Mouse (Mus musculus): ENCODE results near the gene Thegl.
"Not testable (repeated sequence)": the region's sequence is repeated elsewhere in the genome, so short reads cannot be mapped to it uniquely, and the experiment has no call there.

Thegl gene

DNA sequence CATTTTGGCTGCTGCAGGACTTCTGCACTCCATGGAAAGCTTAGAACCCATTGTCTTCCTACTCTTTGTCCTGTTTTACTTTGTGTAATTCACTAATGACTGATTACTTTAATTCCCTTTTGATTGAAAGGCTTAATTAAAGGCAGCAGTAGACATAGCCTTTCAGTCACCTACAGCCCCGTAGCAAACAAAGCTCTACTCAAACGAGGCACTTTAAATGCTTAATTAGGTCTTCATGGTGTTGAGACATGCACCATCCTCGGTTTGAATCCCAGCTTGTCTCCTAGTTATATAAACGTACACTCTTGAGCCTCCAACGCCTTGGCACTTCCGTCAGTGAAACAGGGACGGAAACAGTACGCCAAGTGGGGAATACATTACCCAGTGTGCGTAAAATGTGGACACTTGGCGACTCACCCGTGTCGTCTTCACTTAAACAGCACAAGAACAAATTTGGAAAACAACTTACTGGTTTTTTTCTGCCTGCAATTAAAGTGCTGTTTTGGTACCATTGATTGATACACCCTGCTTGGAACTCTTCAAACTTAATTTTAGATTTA, 41.1 kb downstream of the Thegl start:
- DNase-seq: no peak

DNA sequence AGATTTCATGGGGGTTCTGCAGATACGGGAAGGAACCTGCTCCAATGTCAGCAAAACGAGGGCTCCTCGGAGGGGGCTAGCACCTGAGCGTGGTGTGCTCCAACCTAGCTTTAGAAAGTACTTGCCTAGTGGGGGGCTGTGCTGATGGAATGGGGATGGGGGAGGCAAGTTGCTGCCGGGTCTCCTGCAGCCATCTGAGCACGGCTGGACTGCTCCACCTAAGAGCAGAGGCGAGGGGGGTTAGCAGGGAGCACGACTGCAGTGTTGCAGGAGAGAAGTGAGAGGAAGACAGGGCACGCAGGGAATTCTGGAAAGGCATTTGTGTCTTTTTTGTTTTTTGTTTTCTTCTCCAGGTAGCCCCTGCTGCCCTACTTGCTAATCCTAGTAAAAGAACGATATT, 44.5 kb downstream of the Thegl start:
- DNase-seq: no peak

DNA sequence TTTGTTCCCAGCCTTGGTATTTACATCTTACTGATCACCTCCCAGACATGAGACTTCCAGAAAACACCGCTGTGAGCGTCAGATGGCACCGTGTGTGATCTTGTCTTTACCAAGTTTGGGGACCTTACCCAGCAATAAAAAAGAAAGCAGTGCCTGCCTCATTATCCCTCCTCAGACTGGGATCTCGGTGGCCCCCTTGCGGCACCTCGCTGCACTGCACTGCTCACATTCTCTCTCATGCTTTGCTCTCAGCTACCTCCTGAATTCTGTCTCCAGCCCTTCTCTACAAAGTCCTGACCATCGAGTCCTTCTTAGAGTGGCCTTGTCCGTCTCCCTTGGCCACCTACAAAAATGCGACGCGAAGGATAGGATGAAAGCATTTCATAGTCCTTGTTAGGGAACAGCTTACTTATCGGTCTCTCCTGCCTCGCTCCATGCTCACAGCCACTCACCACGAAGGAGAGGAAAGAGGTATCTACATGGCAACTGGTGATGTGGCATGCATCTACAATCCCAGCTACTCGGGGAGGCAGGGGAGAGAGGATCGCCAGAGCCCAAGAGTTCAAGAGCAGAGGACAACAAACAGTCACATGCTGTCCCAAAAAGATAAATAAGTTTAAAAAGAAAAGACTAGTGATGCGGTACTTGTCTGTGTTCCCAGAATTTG, 45.7 kb downstream of the Thegl start:
- peak; percentile 73 for DNase-seq

DNA sequence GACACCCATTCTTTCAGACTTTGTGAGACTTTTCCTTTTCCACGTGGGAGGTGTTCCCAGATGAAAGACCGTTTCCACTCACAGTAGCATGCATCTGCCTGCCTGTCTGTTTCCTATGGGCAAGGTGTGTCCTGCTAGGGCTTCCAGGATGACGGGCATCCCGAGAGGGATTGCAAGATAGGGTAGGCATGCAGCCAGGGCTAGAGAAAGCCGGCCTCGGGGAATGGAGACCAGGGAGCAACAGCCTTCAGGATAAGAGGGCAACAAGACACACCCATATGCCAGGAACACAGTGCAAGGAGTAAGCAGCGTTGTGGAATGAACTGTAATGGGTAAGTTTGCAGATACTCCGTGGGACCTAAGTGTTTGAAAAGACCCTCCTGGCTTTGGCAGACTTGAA, 51.5 kb downstream of the Thegl start:
- no peak for DNase-seq

DNA sequence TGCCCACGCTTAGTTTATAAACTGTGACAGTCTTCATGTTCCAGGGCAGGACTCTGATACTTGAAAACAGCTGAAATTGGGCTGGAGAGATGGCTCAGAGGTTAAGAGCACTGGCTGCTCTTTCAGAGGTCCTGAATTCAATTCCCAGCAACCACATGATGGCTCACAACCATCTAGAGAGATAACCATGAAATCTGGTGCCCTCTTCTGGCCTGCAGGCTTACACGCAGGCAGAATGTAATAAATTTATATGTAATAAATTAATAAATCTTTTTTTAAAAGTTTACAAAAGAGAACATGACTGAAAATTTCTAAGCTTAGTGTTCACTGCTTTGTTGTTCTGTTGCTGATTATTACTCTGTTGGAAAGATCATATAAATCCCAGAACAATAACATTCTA, 55.2 kb downstream of the Thegl start:
- DNase-seq: no peak

DNA sequence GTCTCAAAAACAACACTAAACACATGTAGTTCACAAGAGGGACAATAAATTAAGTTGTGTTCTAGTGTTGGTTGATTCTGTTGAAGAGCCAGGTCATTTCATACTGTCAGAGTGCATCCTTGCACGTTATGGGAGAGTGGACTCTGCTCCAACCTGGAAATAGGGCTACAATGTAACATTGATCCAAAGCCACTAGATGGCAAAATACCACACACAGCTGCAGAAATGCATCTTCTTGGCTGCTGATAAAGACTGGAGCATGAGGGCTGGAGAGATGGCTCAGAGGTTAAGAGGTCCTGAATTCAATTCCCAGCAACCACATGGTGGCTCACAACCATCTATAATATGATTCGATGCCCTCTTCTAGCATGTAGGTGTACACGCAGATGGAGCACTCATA, 55.8 kb downstream of the Thegl start:
- no peak for DNase-seq

DNA sequence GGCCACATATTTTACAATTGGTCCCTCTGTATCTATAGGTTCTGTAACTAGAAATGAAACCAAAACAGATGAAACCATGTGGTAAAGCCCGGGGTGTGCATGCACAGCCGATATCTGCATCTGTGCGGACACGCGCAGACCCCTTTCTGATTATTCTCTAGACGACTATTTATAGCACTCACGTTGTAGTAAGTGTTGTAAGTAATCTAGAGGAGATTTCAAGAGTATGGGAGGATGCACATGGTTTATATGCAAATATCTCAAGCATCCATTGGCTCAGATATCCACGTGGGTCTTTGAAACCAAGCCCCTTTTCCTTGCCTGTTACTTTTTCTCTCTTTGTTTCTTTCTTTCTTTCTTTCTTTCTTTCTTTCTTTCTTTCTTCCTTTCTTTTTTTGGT, 58.0 kb downstream of the Thegl start:
- DNase-seq: no peak

DNA sequence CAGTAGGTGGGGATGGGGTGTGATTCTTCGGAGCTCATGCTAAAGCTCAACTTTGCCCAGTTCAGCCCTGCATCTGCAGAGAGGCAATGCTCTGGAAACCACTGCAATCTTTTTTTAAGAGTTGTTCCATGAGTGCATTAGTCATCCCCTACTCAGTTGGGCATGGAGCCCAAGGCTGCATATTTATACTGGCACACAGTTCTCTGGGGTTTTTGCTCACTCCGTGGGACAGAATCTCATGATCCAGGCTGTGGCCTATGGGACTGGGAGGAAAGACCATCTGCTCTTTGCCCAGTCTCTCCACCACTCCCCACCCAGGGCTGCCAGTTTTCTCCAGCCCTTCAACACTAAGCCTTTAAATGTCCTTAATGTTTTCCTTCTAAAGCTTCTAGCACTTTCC, 59.1 kb downstream of the Thegl start:
- DNase-seq: no peak

DNA sequence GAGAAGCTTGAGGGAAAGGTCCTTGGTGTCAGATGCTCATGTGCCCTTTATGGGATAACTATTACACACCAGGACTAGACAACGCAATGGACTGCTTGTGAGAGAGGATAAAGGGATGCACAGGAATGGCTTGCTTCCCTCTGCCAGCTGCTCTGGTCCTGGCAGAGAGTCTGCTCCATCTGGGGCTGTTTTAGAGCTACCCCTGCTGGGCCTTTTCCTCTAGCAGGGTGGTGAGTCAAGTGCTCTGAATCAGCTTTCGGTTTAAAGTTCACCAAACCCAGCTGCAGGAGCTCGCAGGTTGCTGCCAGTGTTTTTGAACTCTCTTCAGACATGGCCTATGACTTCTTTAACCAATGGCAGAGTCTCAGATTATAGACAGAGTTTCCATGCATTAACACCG, 60.1 kb downstream of the Thegl start:
- DNase-seq: no peak

DNA sequence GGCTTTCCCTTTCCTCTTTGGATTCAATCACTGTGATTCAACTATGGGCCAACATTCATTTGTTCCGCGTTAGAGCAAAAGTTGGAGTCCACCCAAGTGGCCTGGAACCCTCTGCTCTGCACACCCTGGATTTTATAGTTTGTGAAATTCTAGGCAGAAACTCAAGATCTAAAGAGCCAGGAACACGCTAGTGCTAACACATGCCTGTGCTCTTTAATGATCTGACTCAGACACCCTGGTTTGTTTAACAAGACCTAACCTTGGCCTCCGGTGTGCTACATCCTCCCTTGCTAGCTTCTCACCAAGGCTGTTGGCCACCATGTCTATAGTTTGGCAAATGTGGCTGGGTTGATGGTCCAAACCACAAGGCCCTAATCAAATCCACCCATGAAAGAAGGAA, 64.9 kb downstream of the Thegl start:
- no peak for DNase-seq

DNA sequence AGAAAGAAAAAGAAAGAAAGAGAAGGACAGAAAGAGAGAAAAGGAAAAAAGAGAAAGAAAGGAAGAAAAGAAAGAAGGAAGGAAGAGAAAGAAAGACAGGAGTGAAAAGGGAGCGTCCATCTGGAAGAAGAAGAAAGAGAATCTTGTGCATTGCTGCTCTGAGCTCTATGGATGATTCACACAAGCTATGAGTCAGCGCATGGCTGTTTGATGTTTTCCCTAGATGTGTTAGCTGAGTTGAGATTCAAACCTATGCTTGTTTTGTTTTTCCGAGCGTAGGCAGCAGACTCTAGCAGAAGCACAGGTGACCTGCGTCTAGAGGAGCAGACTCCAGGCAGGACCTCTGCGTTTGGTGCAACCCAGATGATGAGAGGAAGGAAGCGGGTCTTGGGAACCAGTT, 66.9 kb downstream of the Thegl start:
- no peak for DNase-seq

DNA sequence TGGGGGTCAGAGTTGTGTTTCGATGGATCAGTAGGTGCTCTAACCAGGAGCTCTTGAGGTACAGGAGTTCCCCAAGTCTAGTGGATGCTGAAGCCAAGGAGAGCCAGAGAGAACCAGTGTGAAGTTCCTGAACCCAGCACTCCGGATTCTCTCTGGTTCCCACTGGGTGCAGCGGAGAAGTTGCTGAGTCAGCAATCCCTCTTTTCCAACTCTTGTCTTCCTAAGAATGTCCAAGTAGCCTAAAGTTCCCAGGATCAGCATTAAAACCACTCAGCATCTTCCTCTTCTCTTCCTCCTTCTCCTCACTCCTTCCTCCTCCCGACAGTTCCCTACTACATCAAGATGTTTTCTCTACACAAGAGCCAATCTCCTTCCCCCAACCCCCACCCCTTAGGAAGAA, 68.6 kb downstream of the Thegl start:
- no peak for DNase-seq

DNA sequence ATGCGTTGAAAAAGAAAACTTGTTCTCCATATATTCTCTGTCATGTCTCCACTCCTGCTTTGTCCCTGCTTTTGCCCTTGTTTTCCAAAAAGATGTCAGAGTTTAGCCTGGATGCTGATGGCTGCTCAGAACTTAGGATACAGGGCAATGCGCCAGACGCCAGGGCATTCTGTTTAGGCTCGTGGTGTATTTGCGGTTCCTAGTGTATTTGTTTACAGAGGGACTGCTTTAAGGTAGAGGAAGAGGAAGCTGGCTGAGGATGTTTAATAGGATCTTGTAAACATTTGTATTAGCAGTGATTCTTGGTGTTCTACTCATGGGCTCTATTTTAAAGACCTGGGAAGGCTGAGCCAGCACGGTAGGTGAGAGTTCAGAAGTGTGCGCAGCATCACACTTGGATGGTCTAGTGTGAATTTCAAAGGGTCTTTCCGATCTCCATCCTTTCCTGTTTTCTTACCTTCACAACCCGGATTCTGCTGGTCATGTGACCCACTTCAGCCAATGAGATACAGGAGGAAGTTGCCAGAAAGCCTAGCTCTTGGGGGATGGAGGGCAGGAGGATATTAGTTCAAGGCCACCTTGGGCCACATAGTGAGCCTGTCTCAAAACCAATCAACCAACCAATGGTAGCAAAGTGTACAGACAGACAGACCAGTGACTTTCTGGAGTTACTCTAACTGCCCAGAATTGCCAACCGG, 70.1 kb downstream of the Thegl start:
- DNase-seq: no peak

DNA sequence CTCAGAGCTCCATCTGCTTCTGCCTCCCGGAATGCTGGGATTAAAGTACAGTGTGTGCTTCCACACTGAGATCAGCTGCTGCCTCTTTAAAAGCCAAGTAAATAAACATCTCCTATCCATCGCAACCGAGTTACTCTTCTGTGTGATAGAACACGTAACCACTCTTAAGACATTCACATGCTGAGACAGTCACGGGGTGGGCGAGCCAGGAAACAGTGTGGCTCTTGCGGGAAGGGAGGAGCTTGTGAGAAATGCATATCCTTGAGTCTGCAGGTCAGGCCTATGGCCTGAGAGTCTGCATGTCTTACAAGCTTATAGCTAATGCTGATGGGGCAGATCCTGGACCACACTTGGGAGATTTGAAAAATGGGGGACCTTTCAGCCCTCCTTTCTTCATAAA, 70.7 kb downstream of the Thegl start:
- DNase-seq: no peak

DNA sequence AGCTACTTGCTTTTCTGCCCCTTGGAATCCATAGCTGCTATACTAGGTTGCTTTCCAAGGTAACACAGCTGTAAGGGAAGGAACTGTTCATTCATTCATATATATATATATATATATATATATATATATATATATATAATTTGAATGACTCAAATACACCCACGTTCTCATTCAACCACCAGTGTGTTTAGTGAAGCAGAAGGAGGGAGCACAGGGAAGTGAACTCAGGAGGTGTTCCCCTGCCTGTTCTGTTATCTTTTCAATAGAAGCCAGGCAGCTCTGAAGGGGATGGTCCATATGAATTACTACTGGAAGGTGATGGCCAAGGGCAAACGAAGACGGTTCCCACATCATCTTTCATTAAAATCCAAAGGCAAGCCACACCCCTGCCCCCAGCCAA, 71.3 kb downstream of the Thegl start:
- DNase-seq: no peak

DNA sequence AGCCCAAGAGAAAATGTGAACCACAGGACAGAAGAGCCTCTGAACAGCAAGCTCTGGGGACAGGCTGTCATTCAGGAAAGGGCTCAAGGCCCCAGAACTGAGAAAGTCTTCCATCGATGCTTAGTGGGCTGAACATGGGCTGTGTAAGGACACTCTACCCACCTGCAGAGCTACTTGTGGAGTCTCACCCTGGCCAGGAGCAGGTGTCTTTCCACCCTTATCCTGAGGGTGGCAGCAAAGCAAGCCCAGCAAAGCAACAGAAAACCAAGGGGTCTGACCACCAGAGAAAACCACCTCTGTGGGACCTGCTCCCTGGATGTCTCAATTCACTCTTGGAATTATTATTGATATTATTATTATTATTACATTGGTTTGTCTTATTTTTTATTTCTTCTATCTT, 73.5 kb downstream of the Thegl start:
- DNase-seq: peak; percentile 66

DNA sequence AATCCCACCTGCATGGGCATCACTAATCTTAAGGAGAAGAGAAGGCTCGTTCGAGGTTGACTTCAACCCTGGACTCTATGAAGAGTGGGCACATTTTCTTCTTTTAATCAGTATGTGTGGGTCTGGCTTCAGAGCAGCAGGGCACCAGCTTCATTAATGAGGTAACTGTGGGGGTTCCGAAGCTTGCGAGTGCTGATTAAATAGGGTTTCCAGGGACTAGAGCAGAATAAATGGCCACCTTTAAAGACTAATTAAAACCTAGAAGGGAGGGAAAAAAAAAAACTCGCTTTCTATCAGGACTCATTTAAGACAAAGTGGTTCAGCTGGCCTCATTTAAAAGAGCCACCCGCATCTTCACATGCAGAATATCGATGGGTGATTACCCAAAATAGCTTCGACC, 74.1 kb downstream of the Thegl start:
- no peak for DNase-seq

DNA sequence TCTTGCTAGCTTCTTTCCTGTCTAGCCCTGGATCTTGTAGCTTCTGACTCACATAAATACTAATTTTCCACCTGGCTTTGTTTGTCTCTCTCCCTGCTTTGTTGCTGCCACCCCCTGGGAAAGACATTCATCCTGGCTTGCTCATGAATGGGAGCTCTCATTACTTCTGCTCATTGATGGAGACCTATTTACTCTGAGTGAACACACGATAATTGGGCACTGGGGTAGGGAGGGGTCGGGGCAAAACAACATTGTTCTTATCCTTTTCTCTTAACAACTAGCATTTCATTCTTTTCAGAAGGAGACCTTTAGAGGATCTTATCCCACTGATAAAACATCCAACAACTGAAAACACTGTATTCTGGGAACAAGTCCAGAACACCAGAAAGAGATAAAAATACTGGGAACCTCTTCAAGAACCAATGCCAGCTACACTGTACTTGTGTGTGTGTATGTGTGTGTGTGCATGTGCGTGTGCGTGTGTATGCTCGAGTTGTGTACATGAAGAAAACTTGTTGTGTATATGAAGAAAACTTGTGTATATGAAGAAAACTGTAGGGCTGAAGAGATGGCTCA, 74.8 kb downstream of the Thegl start:
- DNase-seq: no peak

DNA sequence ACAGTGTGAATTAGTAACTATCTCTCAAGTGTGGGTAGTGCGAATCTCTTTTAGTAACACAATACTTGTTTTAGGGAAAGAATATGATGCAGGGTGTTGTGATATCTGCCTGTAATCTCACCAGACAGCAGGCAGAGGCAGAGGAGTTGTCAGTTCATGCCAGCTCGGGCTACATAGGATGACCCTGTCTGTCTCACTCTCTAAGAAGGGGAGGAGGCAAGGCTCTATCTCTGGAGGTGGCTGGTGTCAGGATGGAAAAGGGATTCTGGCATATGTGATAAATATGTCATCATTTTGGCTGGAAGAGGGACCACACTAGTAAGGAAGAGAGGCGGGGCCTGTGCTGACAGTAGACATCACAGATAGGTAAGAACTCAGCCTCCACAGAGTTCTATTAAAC, 76.1 kb downstream of the Thegl start:
- DNase-seq: no peak

DNA sequence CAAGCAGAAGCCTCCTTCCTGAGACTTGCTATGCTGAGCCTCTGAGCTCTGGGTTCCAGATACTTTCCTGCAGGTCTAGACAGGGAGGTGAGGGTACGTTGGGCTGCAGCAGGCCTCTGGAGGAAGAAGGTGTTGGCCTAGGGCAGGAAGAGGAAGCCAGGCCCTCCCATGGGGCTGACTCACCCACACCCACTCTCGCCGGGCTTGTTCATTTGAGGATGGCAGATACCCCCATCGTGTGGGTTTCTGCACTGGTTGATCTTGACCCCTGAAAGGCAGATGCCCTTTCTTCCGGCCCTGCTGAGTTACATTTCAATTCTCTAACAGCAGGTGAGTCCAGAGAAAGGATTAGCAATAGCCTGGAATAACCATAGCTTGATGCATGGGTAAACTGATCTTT, 76.7 kb downstream of the Thegl start:
- DNase-seq: no peak

DNA sequence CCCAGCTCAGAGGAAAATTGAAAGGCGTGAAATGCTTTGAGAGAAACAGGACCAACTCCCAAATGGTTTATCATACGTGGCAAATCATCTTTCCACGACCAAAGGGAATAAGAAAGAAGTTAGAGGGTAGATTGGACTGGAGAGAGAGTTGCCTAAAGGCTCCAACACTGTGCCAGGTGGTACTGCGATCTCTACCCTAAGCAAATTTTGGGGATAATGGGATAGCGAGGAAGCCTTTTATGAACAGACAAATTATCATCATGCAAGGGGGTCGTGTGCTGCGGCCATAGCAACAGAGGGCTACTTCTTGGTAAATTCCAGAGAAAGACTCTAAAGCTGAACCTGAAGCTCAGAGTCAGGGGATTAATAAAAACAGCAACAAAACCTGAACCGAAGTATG, 78.1 kb downstream of the Thegl start:
- no peak for DNase-seq

DNA sequence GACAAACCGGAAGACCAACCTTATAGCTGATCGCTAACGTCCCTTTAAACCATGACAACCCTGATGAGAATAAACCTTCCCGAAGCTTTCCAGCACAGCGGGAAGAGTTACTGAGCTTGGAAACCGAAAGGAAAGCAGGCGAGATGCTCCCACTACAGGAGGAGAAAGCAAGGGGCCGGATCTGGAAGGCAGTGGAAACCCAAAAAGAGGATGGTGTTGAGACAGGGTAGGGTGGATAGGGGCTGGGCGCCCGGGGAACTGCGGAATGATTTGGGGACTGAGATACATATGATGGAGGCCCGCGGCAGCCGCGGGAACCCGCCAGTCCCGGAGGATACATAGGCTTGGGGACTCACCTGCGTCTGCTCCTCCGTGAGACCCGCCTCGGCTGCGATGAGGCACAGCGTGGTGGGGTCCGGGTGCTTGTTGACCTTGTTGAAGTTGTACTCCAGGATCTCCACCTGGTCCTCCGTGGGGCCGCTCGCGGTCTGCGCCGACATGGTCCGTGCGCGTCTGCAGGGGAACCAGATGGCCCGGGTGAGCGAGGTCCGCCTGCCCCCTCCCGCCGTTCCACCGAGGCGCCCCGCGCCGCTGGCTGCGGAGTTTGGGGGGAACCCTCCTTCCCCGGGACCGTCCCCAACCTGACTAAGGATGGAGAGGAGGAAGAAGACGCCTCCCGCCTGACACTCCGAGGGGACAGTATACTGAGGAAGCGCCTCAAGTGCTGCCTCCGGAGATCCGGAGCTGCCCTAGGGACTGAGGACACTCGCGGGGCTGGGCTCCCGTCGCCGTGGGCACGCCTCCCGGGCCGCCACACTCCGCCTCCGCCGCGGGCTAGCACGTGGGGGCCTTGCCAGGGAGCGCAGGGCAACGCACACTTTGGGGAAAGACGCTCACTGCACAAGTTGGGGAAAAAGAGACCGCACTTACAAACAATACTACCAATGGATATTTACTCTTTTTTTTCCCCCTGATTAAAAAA, 79.0 kb downstream of the Thegl start:
- DNase-seq: peak; percentile 54

DNA sequence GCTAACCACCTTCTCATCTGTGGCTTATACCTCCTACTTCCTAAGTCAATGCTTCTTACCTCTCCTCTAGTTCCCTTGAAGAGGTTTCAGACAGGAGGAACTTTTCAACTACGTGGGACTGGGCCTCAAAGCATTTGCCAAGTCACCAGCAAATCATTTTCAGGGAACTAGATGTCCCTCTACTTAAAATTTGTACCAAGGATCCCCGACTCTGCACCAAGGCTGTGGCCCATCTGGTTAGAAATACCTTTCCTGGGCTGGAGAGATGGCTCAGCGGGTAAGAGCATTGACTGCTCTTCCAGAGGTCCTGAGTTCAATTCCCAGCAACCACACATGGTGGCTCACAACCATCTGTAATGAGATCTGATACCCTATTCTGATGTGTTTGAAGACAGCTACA, 80.4 kb downstream of the Thegl start:
- not testable (repeated sequence) for DNase-seq

All from thymus, postnatal 25 days (tissue).